Mouse (Mus musculus) 3134 (cell line): Measurements from ENCODE around the gene Smarca1.

Experiments used
- DNase-seq: peaks from one replicate; pipeline ENCODE4 v3.0.0-alpha.2; 2011; ENCODE audit warnings: low spot score; ENCODE audit not compliant: insufficient read length; ENCODE audit errors: extremely low read depth

The Smarca1 gene

DNA sequence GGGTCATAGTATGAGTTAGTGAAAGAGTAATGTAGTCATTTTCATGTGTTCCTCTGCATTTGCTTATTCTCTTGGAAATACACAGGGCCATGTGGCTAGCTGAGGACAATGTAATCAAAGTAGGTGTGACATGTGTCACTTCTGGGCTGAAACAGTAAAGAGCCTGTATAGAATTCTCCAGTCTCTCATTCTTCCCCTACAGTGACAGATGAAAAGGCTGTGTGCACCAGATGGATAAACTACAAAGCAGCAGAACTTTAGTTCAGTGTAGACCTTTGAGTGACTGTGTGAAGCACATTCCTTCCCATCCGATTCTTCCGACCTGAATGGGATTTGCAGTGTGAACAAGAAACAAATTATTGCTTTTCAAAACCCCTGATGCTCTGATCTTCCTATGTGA, 84.1 kb downstream of the Smarca1 start:
- no peak for DNase-seq

DNA sequence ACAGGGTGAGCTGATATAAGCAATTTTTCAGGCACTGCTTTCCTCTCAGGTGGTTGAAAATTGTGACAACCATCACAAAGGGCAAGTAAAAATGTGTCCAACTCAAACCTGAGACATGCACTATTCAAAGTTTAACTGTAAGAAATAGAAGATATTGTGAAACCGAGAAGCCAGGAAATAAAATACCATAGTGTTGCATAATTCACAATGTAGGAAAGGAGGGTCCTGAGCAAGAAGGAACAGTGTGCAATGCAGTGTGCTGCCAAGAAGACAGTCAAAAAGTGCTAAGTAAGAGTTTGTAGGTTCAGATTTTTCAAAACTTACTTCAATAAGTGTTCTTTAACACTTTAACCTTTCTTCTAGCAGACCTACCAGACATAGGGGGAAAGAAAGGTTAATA, 128.3 kb downstream of the Smarca1 start:
- no peak for DNase-seq

DNA sequence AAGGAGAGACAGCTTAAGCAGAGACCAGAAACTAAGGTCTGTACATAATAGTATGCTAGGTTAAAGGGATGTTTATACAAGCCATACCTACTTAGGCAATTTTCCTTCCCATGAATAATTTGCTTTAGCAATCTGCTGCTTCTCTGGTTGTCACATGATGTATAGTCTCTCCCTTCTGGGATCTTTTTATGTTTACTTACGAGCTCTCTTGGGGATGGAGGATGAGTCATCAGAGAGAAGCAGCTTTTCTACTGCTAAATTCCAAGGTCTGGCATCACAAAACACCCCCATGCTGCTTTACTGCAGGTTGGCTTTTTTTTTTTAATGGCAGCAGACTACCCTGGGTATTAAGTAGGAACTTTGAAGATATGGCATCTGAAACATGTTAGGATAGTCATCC, 132.6 kb downstream of the Smarca1 start:
- DNase-seq, result peak; percentile 5
